Mouse (Mus musculus) thymus, adult 2 months (tissue): ENCODE measurements around the gene Gm20906. TPM values are rescaled to one million over a fixed set of nuclear protein-coding genes. Genes with fewer than 3 reads are reported as not detected.
"Not testable (repeated sequence)": the region's sequence is repeated elsewhere in the genome, so short reads cannot be mapped to it uniquely, and the experiment has no call there.

Experiments used
- DNase-seq: peaks from one replicate; pipeline ENCODE4 v3.0.0; 2021
- H3K27ac ChIP-seq: fragments of 200-500 bp; 2 replicates; pipeline ENCODE4 v1.5.1; 2012; ENCODE audit warnings: low read length, control low read depth; ENCODE audit not compliant: control insufficient read depth, insufficient read depth
- H3K27me3 ChIP-seq: fragments of 200-500 bp; 2 replicates; pipeline ENCODE4 v1.6.1; 2012; ENCODE audit warnings: mild to moderate bottlenecking, low read length, moderate library complexity, mixed read lengths; ENCODE audit not compliant: control insufficient read depth, insufficient read depth
- H3K36me3 ChIP-seq: fragments of 200-500 bp; 2 replicates; pipeline ENCODE4 v1.6.1; 2012; ENCODE audit warnings: mild to moderate bottlenecking, low read length, moderate library complexity; ENCODE audit not compliant: control insufficient read depth, insufficient read depth
- H3K4me1 ChIP-seq: fragments of 200-500 bp; replicated peaks from 2 replicates; pipeline ENCODE4 v1.6.1; 2012; ENCODE audit warnings: low read length; ENCODE audit not compliant: control insufficient read depth, insufficient read depth
- H3K4me3 ChIP-seq: fragments of 200-500 bp; 2 replicates; pipeline ENCODE4 v1.5.1; 2012; ENCODE audit warnings: mild to moderate bottlenecking, low read length, control low read depth, moderate library complexity; ENCODE audit not compliant: control insufficient read depth, insufficient read depth
- WGBS: fragments of 180-500 bp; shearing (Covaris S2); methylation state at CpG from one replicate; pipeline ENCODE4 v1.1.7; 2018; 5-methylcytosine and 5-hydroxymethylcytosine counted together
- polyA plus RNA-seq: library from polyadenylated mRNA; depleted of rRNA; stranded (reverse); fragments of >200 nt; gene quantifications from 2 replicates; pipeline ENCODE4 v1.2.3, GENCODE M21; 2012; rRNA removed

The Gm20906 gene
- not detected in 2 replicates for polyA plus RNA-seq

GRCm38 (mm10) chrY:87550666-87551065, at the start of gene Gm20906:
Gene Gm20906, plus strand, starts transcription at chrY:87550966.
- H3K4me3 ChIP-seq, DNase-seq, H3K27ac ChIP-seq, H3K4me1 ChIP-seq, H3K27me3 ChIP-seq, H3K36me3 ChIP-seq: not testable (repeated sequence)
- no CpG with 5 or more reads among the region's 6 CpGs for WGBS
